Mouse (Mus musculus): ENCODE measurements around the gene Kirrel3. TPM values are rescaled to one million over a fixed set of nuclear protein-coding genes. Genes with fewer than 3 reads are reported as not detected.

Kirrel3 gene
- polyA plus RNA-seq (2015; fragmentation: Nextera tagmentation; extraction: Ambion mirVana), result 0.05 and 0.13 TPM in 2 replicates

- Histone ChIP-seq H3K27me3 (peaks cover 63% of the 10 kb centered on the region), H3K4me2 (no peak within 1 kb of the TSS)
Observed at GRCm38 (mm10) chr9:34485759-34486431, at the start of gene Kirrel3. Gene Kirrel3 (plus strand): TSS chr9:34485894.

GRCm38 (mm10) chr9:34440721-34441120, 45.0 kb upstream of the Kirrel3 start:
- H3K4me1 ChIP-seq (replicated peaks), result no peaks in the 10 kb centered on the region
- no peaks in the 10 kb centered on the region for H3K36me3 ChIP-seq (replicated peaks)
- no peak for ATAC-seq (ENCODE audit: insufficient read depth)
- no peak overlapping the region for H3K4me3 ChIP-seq (replicated peaks)
- H3K9me3 ChIP-seq (replicated peaks), result no peaks in the 10 kb centered on the region
- H3K27ac ChIP-seq (replicated peaks), result no peak overlapping the region
- no peaks in the 10 kb centered on the region for H3K27me3 ChIP-seq
- 59% methylated on average over 4 of the region's 4 CpGs for WGBS (ENCODE audit: insufficient replicate concordance)
- no peak overlapping the region for H3K4me2 ChIP-seq
- H3K9ac ChIP-seq, result no peak overlapping the region

More at GRCm38 (mm10) chr9:34485759-34486431, at the start of gene Kirrel3:
- no peak for ATAC-seq (ENCODE audit: insufficient read depth)
- Histone ChIP-seq H3K27ac (replicated peaks) (no peak within 1 kb of the TSS), H3K36me3 (replicated peaks) (no peaks in the 10 kb centered on the region), H3K4me1 (replicated peaks) (no peaks in the 10 kb centered on the region), H3K4me3 (replicated peaks) (no peak within 1 kb of the TSS), H3K9ac (no peak within 1 kb of the TSS), H3K9me3 (replicated peaks) (no peaks in the 10 kb centered on the region)
- WGBS (ENCODE audit: insufficient replicate concordance), result 2% methylated on average over 34 of the region's 35 CpGs

GRCm38 (mm10) chr9:34443950-34444349, 41.7 kb upstream of the Kirrel3 start:
- no peak overlapping the region for H3K9ac ChIP-seq
- H3K4me1 ChIP-seq (replicated peaks), result no peaks in the 10 kb centered on the region
- H3K9me3 ChIP-seq (replicated peaks), result no peaks in the 10 kb centered on the region
- no peak overlapping the region for H3K4me2 ChIP-seq
- no peak overlapping the region for H3K27ac ChIP-seq (replicated peaks)
- no peaks in the 10 kb centered on the region for H3K36me3 ChIP-seq (replicated peaks)
- H3K4me3 ChIP-seq (replicated peaks), result no peak overlapping the region
- no peaks in the 10 kb centered on the region for H3K27me3 ChIP-seq
- no peak for ATAC-seq (ENCODE audit: insufficient read depth)
- WGBS (ENCODE audit: insufficient replicate concordance), result 52% methylated on average over 4 of the region's 4 CpGs

GRCm38 (mm10) chr9:34446497-34447350, 39.0 kb upstream of the Kirrel3 start:
- Histone ChIP-seq H3K9ac (no peak overlapping the region), H3K9me3 (replicated peaks) (no peaks in the 10 kb centered on the region), H3K27me3 (no peaks in the 10 kb centered on the region), H3K4me3 (replicated peaks) (no peak overlapping the region), H3K4me1 (replicated peaks) (no peaks in the 10 kb centered on the region), H3K36me3 (replicated peaks) (no peaks in the 10 kb centered on the region), H3K4me2 (no peak overlapping the region), H3K27ac (replicated peaks) (no peak overlapping the region)
- 65% methylated on average over 15 of the region's 15 CpGs for WGBS (ENCODE audit: insufficient replicate concordance)
- no peak for ATAC-seq (ENCODE audit: insufficient read depth)

- no peak overlapping the region for H3K9ac ChIP-seq
- H3K4me1 ChIP-seq (replicated peaks), result no peaks in the 10 kb centered on the region
- no peak for ATAC-seq (ENCODE audit: insufficient read depth)
- H3K9me3 ChIP-seq (replicated peaks), result no peaks in the 10 kb centered on the region
- no peak overlapping the region for H3K4me3 ChIP-seq (replicated peaks)
- no peak overlapping the region for H3K4me2 ChIP-seq
- WGBS (ENCODE audit: insufficient replicate concordance), result 56% methylated on average over 2 of the region's 2 CpGs
- no peaks in the 10 kb centered on the region for H3K36me3 ChIP-seq (replicated peaks)
- no peak overlapping the region for H3K27ac ChIP-seq (replicated peaks)
- H3K27me3 ChIP-seq, result no peaks in the 10 kb centered on the region
Observed at GRCm38 (mm10) chr9:34447736-34448135, 38.0 kb upstream of the Kirrel3 start.

- WGBS (ENCODE audit: insufficient replicate concordance), result 63% methylated on average over 4 of the region's 4 CpGs
- no peak overlapping the region for H3K4me3 ChIP-seq (replicated peaks)
- no peaks in the 10 kb centered on the region for H3K27me3 ChIP-seq
- no peaks in the 10 kb centered on the region for H3K4me1 ChIP-seq (replicated peaks)
- H3K4me2 ChIP-seq, result no peak overlapping the region
- no peak overlapping the region for H3K27ac ChIP-seq (replicated peaks)
- no peak overlapping the region for H3K9ac ChIP-seq
- ATAC-seq (ENCODE audit: insufficient read depth), result no peak
- no peaks in the 10 kb centered on the region for H3K36me3 ChIP-seq (replicated peaks)
- H3K9me3 ChIP-seq (replicated peaks), result no peaks in the 10 kb centered on the region
Observed at GRCm38 (mm10) chr9:34448467-34448866, 37.2 kb upstream of the Kirrel3 start.

- Histone ChIP-seq H3K9me3 (replicated peaks) (no peaks in the 10 kb centered on the region), H3K9ac (no peak overlapping the region), H3K27ac (replicated peaks) (no peak overlapping the region), H3K27me3 (no peaks in the 10 kb centered on the region), H3K36me3 (replicated peaks) (no peaks in the 10 kb centered on the region), H3K4me1 (replicated peaks) (no peaks in the 10 kb centered on the region), H3K4me2 (no peak overlapping the region), H3K4me3 (replicated peaks) (no peak overlapping the region)
- no peak for ATAC-seq (ENCODE audit: insufficient read depth)
- WGBS (ENCODE audit: insufficient replicate concordance), result 57% methylated on average over 5 of the region's 5 CpGs
Observed at GRCm38 (mm10) chr9:34458189-34458588, 27.5 kb upstream of the Kirrel3 start.

- no peaks in the 10 kb centered on the region for H3K27me3 ChIP-seq
- no peaks in the 10 kb centered on the region for H3K4me1 ChIP-seq (replicated peaks)
- H3K9me3 ChIP-seq (replicated peaks), result no peaks in the 10 kb centered on the region
- H3K36me3 ChIP-seq (replicated peaks), result no peaks in the 10 kb centered on the region
- H3K4me2 ChIP-seq, result no peak overlapping the region
- ATAC-seq (ENCODE audit: insufficient read depth), result no peak
- WGBS (ENCODE audit: insufficient replicate concordance), result 56% methylated on average over 5 of the region's 5 CpGs
- H3K27ac ChIP-seq (replicated peaks), result no peak overlapping the region
- H3K9ac ChIP-seq, result no peak overlapping the region
- H3K4me3 ChIP-seq (replicated peaks), result no peak overlapping the region
Observed at GRCm38 (mm10) chr9:34459968-34460367, 25.7 kb upstream of the Kirrel3 start.

GRCm38 (mm10) chr9:34463666-34464065, 22.0 kb upstream of the Kirrel3 start:
- Histone ChIP-seq H3K4me3 (replicated peaks) (no peak overlapping the region), H3K4me1 (replicated peaks) (no peaks in the 10 kb centered on the region), H3K36me3 (replicated peaks) (no peaks in the 10 kb centered on the region), H3K9ac (no peak overlapping the region), H3K9me3 (replicated peaks) (no peaks in the 10 kb centered on the region), H3K27me3 (no peaks in the 10 kb centered on the region), H3K4me2 (no peak overlapping the region), H3K27ac (replicated peaks) (no peak overlapping the region)
- no peak for ATAC-seq (ENCODE audit: insufficient read depth)
- WGBS (ENCODE audit: insufficient replicate concordance), result 60% methylated on average over 2 of the region's 2 CpGs

- H3K4me3 ChIP-seq (replicated peaks), result no peak overlapping the region
- ATAC-seq (ENCODE audit: insufficient read depth), result no peak
- H3K9ac ChIP-seq, result no peak overlapping the region
- H3K36me3 ChIP-seq (replicated peaks), result no peaks in the 10 kb centered on the region
- H3K27me3 ChIP-seq, result no peaks in the 10 kb centered on the region
- no peak overlapping the region for H3K4me2 ChIP-seq
- H3K27ac ChIP-seq (replicated peaks), result no peak overlapping the region
- H3K9me3 ChIP-seq (replicated peaks), result no peaks in the 10 kb centered on the region
- H3K4me1 ChIP-seq (replicated peaks), result no peaks in the 10 kb centered on the region
- WGBS (ENCODE audit: insufficient replicate concordance), result 35% methylated on average over 3 of the region's 3 CpGs
Observed at GRCm38 (mm10) chr9:34466058-34466457, 19.6 kb upstream of the Kirrel3 start.

- Histone ChIP-seq H3K36me3 (replicated peaks) (no peaks in the 10 kb centered on the region), H3K4me3 (replicated peaks) (no peak overlapping the region), H3K9ac (no peak overlapping the region), H3K27me3 (no peaks in the 10 kb centered on the region), H3K4me1 (replicated peaks) (no peaks in the 10 kb centered on the region), H3K4me2 (no peak overlapping the region), H3K27ac (replicated peaks) (no peak overlapping the region), H3K9me3 (replicated peaks) (no peaks in the 10 kb centered on the region)
- 51% methylated on average over 3 of the region's 3 CpGs for WGBS (ENCODE audit: insufficient replicate concordance)
- no peak for ATAC-seq (ENCODE audit: insufficient read depth)
Observed at GRCm38 (mm10) chr9:34469180-34469579, 16.5 kb upstream of the Kirrel3 start.

All from liver, embryonic 15.5 days (tissue).